Mouse (Mus musculus) E14TG2a.4 (cell line): ENCODE measurements around the gene Nedd9.

ENCODE experiments used
- CTCF ChIP-seq: conservative IDR thresholded peaks from 2 replicates; pipeline ENCODE4 v1.5.1; 2014; ENCODE audit warnings: low read length
- NANOG ChIP-seq: IDR thresholded peaks from 2 replicates; pipeline ENCODE4 v1.6.1; 2014; ENCODE audit warnings: borderline replicate concordance, low read length, mixed read lengths
- POU5F1 ChIP-seq: IDR thresholded peaks from 2 replicates; pipeline ENCODE4 v1.6.1; 2014; ENCODE audit warnings: low read length, borderline replicate concordance

GRCm38 (mm10) chr13:41339195-41339594 is 148.0 kb downstream of the Nedd9 start:
- TF ChIP-seq CTCF, result no peak
- TF ChIP-seq NANOG, result no peak
- no peak for TF ChIP-seq POU5F1
